Mouse (Mus musculus) midbrain, embryonic 10.5 days (tissue): Measurements from ENCODE around the gene Ciao2a. TPM values are rescaled to one million over a fixed set of nuclear protein-coding genes. Genes with fewer than 3 reads are reported as not detected.

Experiments
- DNase-seq: peaks from one replicate; pipeline ENCODE4 v3.0.0-alpha.2; 2017; ENCODE audit warnings: low spot score
- H3K27ac ChIP-seq: fragments of 300-500 bp; sonication (generic); replicated peaks from 2 replicates; pipeline ENCODE4 v1.5.1; 2016; ENCODE audit warnings: mild to moderate bottlenecking
- H3K27me3 ChIP-seq: fragments of 300-500 bp; sonication (generic); 2 replicates; pipeline ENCODE4 v1.6.1; 2016; ENCODE audit warnings: low read depth, mild to moderate bottlenecking; ENCODE audit not compliant: poor library complexity, severe bottlenecking
- H3K36me3 ChIP-seq: fragments of 300-500 bp; sonication (generic); 2 replicates; pipeline ENCODE4 v1.6.1; 2016; ENCODE audit warnings: mild to moderate bottlenecking, moderate library complexity
- H3K4me1 ChIP-seq: fragments of 300-500 bp; sonication (generic); 2 replicates; pipeline ENCODE4 v1.6.1; 2016
- H3K4me3 ChIP-seq: fragments of 300-500 bp; sonication (generic); 2 replicates; pipeline ENCODE4 v1.5.1; 2016; ENCODE audit warnings: mild to moderate bottlenecking, moderate library complexity
- H3K9me3 ChIP-seq: fragments of 300-500 bp; sonication (generic); replicated peaks from 2 replicates; pipeline ENCODE4 v1.6.1; 2016; ENCODE audit warnings: mild to moderate bottlenecking
- WGBS: fragments of 180-500 bp; shearing (Covaris S2); methylation state at CpG from one replicate; pipeline ENCODE4 v1.1.7; 2016; 5-methylcytosine and 5-hydroxymethylcytosine counted together
- polyA plus RNA-seq: library from polyadenylated mRNA; unstranded; fragments of >200 nt; fragmentation: Nextera tagmentation; extraction: Ambion mirVana; gene quantifications from 2 replicates; pipeline ENCODE4 v1.2.1, GENCODE M21; 2016

The Ciao2a gene
- polyA plus RNA-seq, 1 experiment from 2014 or later = 156 TPM

DNA sequence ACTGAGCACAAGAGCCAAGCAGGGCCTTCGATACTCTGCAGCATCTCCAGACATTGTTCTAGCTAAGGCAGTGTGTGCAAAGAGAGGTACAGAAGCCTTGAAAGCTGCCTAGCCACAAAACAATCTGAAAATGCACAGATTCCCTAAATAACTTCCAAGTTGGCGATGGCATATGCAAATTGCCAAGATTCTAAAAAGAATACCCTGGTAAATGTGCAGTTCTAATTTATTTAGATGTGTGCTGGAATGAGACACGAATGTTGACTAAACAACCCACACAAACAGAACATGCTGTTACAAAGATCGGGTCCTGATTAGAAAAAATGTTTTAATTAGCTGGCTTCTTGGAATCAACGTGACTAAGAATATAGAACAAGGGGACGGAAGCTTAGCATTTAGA is 23.7 kb upstream of the Ciao2a start:
- H3K27me3 ChIP-seq = no peaks in the 10 kb centered on the region
- H3K4me1 ChIP-seq = no peaks in the 10 kb centered on the region
- DNase-seq = no peak
- no peak overlapping the region for H3K27ac ChIP-seq
- H3K4me3 ChIP-seq = no peak overlapping the region
- H3K9me3 ChIP-seq = no peaks in the 10 kb centered on the region
- WGBS = 91% methylated on average over 6 of the region's 6 CpGs
- peaks cover 98% of the 10 kb centered on the region for H3K36me3 ChIP-seq

DNA sequence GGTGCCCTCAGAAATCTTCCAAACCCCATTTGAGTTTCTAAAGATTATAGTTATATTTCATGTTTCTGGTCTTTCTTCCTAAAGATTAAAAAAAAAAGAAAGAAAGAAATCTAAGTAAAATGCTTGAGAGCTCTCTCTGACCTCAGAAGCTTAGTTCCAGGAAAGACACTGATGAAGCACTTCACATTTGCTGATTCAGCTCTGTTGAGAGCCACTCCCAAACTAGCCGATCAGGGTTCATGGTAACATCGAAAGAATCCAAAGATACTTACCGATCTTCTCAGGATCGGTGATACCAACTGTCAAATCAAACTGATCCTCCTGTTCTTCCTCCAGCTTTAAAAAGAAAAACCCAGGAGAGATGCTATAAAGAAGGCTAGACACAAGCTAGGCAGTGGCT is 21.8 kb upstream of the Ciao2a start:
- H3K9me3 ChIP-seq = no peaks in the 10 kb centered on the region
- peaks cover 99% of the 10 kb centered on the region for H3K36me3 ChIP-seq

GRCm38 (mm10) chr9:66105168-66105567 is 21.2 kb upstream of the Ciao2a start:
- 92% methylated on average over 8 of the region's 8 CpGs for WGBS
- H3K27me3 ChIP-seq = no peaks in the 10 kb centered on the region
- H3K27ac ChIP-seq = no peak overlapping the region
- peaks cover 3% of the 10 kb centered on the region for H3K4me1 ChIP-seq
- H3K36me3 ChIP-seq = peaks cover 97% of the 10 kb centered on the region
- H3K4me3 ChIP-seq = no peak overlapping the region
- DNase-seq = no peak
- H3K9me3 ChIP-seq = no peaks in the 10 kb centered on the region

More for the DNA sequence above, 21.8 kb upstream of the Ciao2a start:
- DNase-seq = no peak
- Histone ChIP-seq H3K4me3 (no peak overlapping the region), H3K4me1 (no peaks in the 10 kb centered on the region), H3K27ac (no peak overlapping the region), H3K27me3 (no peaks in the 10 kb centered on the region)
- 99% methylated on average over 4 of the region's 4 CpGs for WGBS

GRCm38 (mm10) chr9:66109574-66109973 is 16.8 kb upstream of the Ciao2a start:
- no peaks in the 10 kb centered on the region for H3K9me3 ChIP-seq
- H3K4me3 ChIP-seq = no peak overlapping the region
- no peaks in the 10 kb centered on the region for H3K27me3 ChIP-seq
- 98% methylated on average over 1 of the region's 1 CpGs for WGBS
- H3K4me1 ChIP-seq = peaks cover 17% of the 10 kb centered on the region
- no peak for DNase-seq
- H3K36me3 ChIP-seq = peaks cover 85% of the 10 kb centered on the region
- no peak overlapping the region for H3K27ac ChIP-seq

GRCm38 (mm10) chr9:66110126-66110525 is 16.3 kb upstream of the Ciao2a start:
- no peak for DNase-seq
- peak overlapping the region; percentile 69 for H3K27ac ChIP-seq
- H3K9me3 ChIP-seq = no peaks in the 10 kb centered on the region
- H3K36me3 ChIP-seq = peaks cover 85% of the 10 kb centered on the region
- WGBS = 62% methylated on average over 8 of the region's 8 CpGs
- no peaks in the 10 kb centered on the region for H3K27me3 ChIP-seq
- peaks cover 17% of the 10 kb centered on the region for H3K4me1 ChIP-seq
- no peak overlapping the region for H3K4me3 ChIP-seq

- H3K4me3 ChIP-seq = no peak overlapping the region
- H3K27ac ChIP-seq = peak overlapping the region; percentile 69
- DNase-seq = no peak
- peaks cover 84% of the 10 kb centered on the region for H3K36me3 ChIP-seq
- WGBS = 47% methylated on average over 8 of the region's 8 CpGs
- H3K9me3 ChIP-seq = no peaks in the 10 kb centered on the region
- no peaks in the 10 kb centered on the region for H3K27me3 ChIP-seq
- H3K4me1 ChIP-seq = peaks cover 17% of the 10 kb centered on the region
Observed at GRCm38 (mm10) chr9:66110611-66111379, 15.6 kb upstream of the Ciao2a start.

DNA sequence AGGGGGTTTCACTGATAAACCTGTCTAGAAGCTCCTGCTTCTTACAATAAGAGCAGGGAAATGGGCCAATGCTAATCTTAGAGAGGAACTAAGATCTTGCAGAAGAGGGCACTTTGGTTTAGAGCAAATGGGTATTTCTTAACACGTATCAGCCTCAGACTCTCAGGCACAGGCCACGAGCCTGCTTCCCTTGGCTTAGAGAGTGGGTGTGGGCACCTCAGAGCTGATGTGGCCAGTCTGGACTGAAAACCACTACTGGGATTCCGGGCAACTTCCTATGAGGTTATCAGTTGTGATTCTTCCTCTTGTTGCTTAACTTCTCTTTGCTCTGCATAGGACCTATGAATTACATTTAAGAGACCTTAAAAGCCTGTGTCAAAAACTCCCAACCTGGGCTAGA is 12.1 kb upstream of the Ciao2a start:
- Histone ChIP-seq H3K4me3 (no peak overlapping the region), H3K9me3 (no peaks in the 10 kb centered on the region), H3K27ac (no peak overlapping the region), H3K4me1 (peaks cover 23% of the 10 kb centered on the region), H3K36me3 (peaks cover 66% of the 10 kb centered on the region), H3K27me3 (no peaks in the 10 kb centered on the region)
- 89% methylated on average over 3 of the region's 3 CpGs for WGBS
- DNase-seq = no peak

- H3K27ac ChIP-seq = peak overlapping the region; percentile 28; the same call in 1 of the 2 replicates
- DNase-seq = no peak
- H3K9me3 ChIP-seq = no peaks in the 10 kb centered on the region
- 71% methylated on average over 8 of the region's 8 CpGs for WGBS
- no peak overlapping the region for H3K4me3 ChIP-seq
- H3K27me3 ChIP-seq = no peaks in the 10 kb centered on the region
- peaks cover 48% of the 10 kb centered on the region for H3K36me3 ChIP-seq
- H3K4me1 ChIP-seq = peaks cover 6% of the 10 kb centered on the region; the same call in 1 of the 2 replicates
Observed at GRCm38 (mm10) chr9:66116890-66117289, 9.5 kb upstream of the Ciao2a start.

GRCm38 (mm10) chr9:66119498-66119897 is 6.9 kb upstream of the Ciao2a start:
- WGBS = 93% methylated on average over 2 of the region's 2 CpGs
- no peak for DNase-seq

GRCm38 (mm10) chr9:66120106-66120505 is 6.3 kb upstream of the Ciao2a start:
- Histone ChIP-seq H3K27me3 (no peaks in the 10 kb centered on the region), H3K4me3 (no peak overlapping the region), H3K36me3 (peaks cover 27% of the 10 kb centered on the region), H3K4me1 (peaks cover 23% of the 10 kb centered on the region), H3K27ac (no peak overlapping the region), H3K9me3 (no peaks in the 10 kb centered on the region)
- WGBS = 94% methylated on average over 4 of the region's 4 CpGs
- DNase-seq = no peak

More at GRCm38 (mm10) chr9:66119498-66119897, 6.9 kb upstream of the Ciao2a start:
- no peaks in the 10 kb centered on the region for H3K27me3 ChIP-seq
- peaks cover 20% of the 10 kb centered on the region for H3K4me1 ChIP-seq
- peaks cover 33% of the 10 kb centered on the region for H3K36me3 ChIP-seq
- H3K27ac ChIP-seq = no peak overlapping the region
- H3K9me3 ChIP-seq = no peaks in the 10 kb centered on the region
- H3K4me3 ChIP-seq = no peak overlapping the region

- WGBS = 88% methylated on average over 3 of the region's 3 CpGs
- H3K4me3 ChIP-seq = no peak overlapping the region
- no peak for DNase-seq
- no peaks in the 10 kb centered on the region for H3K27me3 ChIP-seq
- H3K36me3 ChIP-seq = peaks cover 20% of the 10 kb centered on the region
- peaks cover 32% of the 10 kb centered on the region for H3K4me1 ChIP-seq
- H3K9me3 ChIP-seq = no peaks in the 10 kb centered on the region
- H3K27ac ChIP-seq = no peak overlapping the region
Observed at GRCm38 (mm10) chr9:66120945-66121344, 5.5 kb upstream of the Ciao2a start.

DNA sequence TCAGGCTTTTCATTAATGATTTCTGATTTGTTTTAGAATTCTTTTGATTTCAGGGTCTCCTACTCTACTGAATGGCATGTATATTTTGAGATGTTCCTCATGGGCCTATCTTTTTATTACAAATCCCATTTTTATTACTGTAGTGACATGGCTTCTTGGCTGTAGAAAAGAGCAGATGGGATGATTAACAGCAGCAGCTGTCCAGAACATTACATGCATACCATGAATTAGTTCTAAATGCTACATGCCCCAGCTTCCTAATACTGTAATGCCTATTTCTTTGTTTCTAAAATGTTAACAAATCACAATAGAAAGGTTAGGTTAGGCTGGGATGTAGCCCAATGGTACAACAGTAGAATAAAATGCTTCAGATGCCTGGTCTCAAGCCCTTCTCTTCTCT is 5.0 kb upstream of the Ciao2a start:
- H3K9me3 ChIP-seq = no peaks in the 10 kb centered on the region

DNA sequence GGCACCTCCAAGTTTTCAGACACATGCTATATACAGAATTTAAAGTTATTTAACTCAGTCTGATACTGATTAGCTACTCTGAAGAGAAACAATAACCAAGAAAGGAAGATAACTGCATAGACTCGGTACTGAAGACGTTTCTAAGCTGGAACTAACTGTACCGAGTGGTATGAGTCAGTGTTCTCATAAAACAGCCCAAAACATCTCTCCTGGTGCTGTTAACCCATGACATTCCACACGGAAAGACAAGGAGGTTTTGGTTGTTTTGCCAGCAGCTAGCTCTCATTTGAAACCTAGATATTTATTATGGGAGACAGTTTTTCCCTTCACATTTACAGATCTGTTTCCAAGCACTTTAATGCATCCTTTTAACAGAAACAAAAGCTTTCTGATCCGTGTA is 2.8 kb upstream of the Ciao2a start:
- H3K27ac ChIP-seq = peak overlapping the region; percentile 93; the same call in 1 of the 2 replicates
- DNase-seq = no peak
- H3K27me3 ChIP-seq = no peaks in the 10 kb centered on the region
- 31% methylated on average over 5 of the region's 5 CpGs for WGBS
- H3K4me1 ChIP-seq = peaks cover 44% of the 10 kb centered on the region
- no peaks in the 10 kb centered on the region for H3K9me3 ChIP-seq
- peak overlapping the region; percentile 86 for H3K4me3 ChIP-seq
- peaks cover 5% of the 10 kb centered on the region for H3K36me3 ChIP-seq

More for the DNA sequence above, 5.0 kb upstream of the Ciao2a start:
- DNase-seq = no peak
- Histone ChIP-seq H3K27me3 (no peaks in the 10 kb centered on the region), H3K4me1 (peaks cover 36% of the 10 kb centered on the region), H3K36me3 (peaks cover 15% of the 10 kb centered on the region), H3K4me3 (no peak overlapping the region), H3K27ac (no peak overlapping the region)
